Mouse (Mus musculus) CH12.LX (cell line): ENCODE measurements around the gene Mut. TPM values are rescaled to one million over a fixed set of nuclear protein-coding genes. Genes with fewer than 3 reads are reported as not detected.

Experiments
- DNase-seq: peaks from one replicate; pipeline ENCODE4 v3.0.0-alpha.2; 2013; ENCODE audit errors: extremely low read depth
- H3K27ac ChIP-seq: 2 replicates; pipeline ENCODE4 v1.5.1; 2012; ENCODE audit warnings: low read depth, mild to moderate bottlenecking, control low read depth, moderate library complexity; ENCODE audit not compliant: insufficient read depth
- H3K27me3 ChIP-seq: replicated peaks from 2 replicates; pipeline ENCODE3; 2012; ENCODE audit warnings: inconsistent platforms
- H3K36me3 ChIP-seq, 2 experiments: replicated peaks in 1 of 2; 2 replicates each; pipeline versions ENCODE3 to v1.6.1; 2012; ENCODE audit warnings: inconsistent platforms in 1 of 2, low read length in 1 of 2, mild to moderate bottlenecking in 1 of 2, mixed read lengths in 1 of 2, moderate library complexity in 1 of 2; ENCODE audit not compliant: control insufficient read depth in 1 of 2, insufficient read depth in 1 of 2
- H3K4me1 ChIP-seq, 2 experiments: 2 replicates each; pipeline ENCODE4 v1.6.1; 2012; ENCODE audit warnings: inconsistent platforms in 1 of 2, moderate library complexity in 1 of 2; ENCODE audit not compliant: insufficient read depth in 2 of 2, control insufficient read depth in 1 of 2
- H3K4me2 ChIP-seq: 2 replicates; pipeline ENCODE4 v1.6.1; 2012; ENCODE audit warnings: low read depth, mild to moderate bottlenecking, control low read depth; ENCODE audit not compliant: poor library complexity, insufficient read depth, severe bottlenecking
- H3K4me3 ChIP-seq, 3 experiments: fragments of 150-350 bp in 1 of 3; sonication (generic) in 1 of 3; replicated peaks in 1 of 3; 2 replicates each; pipeline versions ENCODE3 to v1.5.1; 2011 to 2012; ENCODE audit warnings: low read depth in 2 of 3, low read length in 2 of 3, mild to moderate bottlenecking in 2 of 3, moderate library complexity in 2 of 3, control low read depth in 1 of 3, improper control_type of control experiment in 1 of 3, inconsistent platforms in 1 of 3, mixed read lengths in 1 of 3; ENCODE audit not compliant: poor library complexity in 1 of 3
- H3K79me2 ChIP-seq: replicated peaks from 2 replicates; pipeline ENCODE4 v1.6.1; 2012; ENCODE audit warnings: mild to moderate bottlenecking, moderate library complexity; ENCODE audit not compliant: control insufficient read depth, poor library complexity, insufficient read depth, severe bottlenecking; ENCODE audit errors: extremely low read depth
- H3K9ac ChIP-seq: 2 replicates; pipeline ENCODE4 v1.6.1; 2012; ENCODE audit warnings: low read depth, mild to moderate bottlenecking, control low read depth, moderate library complexity; ENCODE audit not compliant: insufficient read depth
- H3K9me3 ChIP-seq: replicated peaks from 2 replicates; pipeline ENCODE3; 2012; ENCODE audit warnings: low read length, inconsistent platforms, mixed read lengths
- BHLHE40 ChIP-seq: IDR thresholded peaks from 2 replicates; pipeline ENCODE4 v1.6.1; 2011; ENCODE audit warnings: mild to moderate bottlenecking, low read depth, low read length, improper control_type of control experiment
- E2F4 ChIP-seq: IDR thresholded peaks from 2 replicates; pipeline ENCODE4 v1.6.1; 2011; ENCODE audit warnings: low read depth, low read length, improper control_type of control experiment; ENCODE audit not compliant: insufficient replicate concordance
- ELF1 ChIP-seq: IDR thresholded peaks from 2 replicates; pipeline ENCODE4 v1.6.1; 2014; ENCODE audit warnings: low read depth, mild to moderate bottlenecking, inconsistent platforms, low read length, improper control_type of control experiment
- EP300 ChIP-seq: IDR thresholded peaks from 2 replicates; pipeline ENCODE4 v1.6.1; 2011; ENCODE audit warnings: low read length, improper control_type of control experiment
- GABPA ChIP-seq: IDR thresholded peaks from 2 replicates; pipeline ENCODE4 v1.6.1; 2012; ENCODE audit warnings: low read depth, low read length, improper control_type of control experiment, inconsistent platforms; ENCODE audit not compliant: insufficient replicate concordance
- JUND ChIP-seq: conservative IDR thresholded peaks from 2 replicates; pipeline ENCODE4 v1.6.1; 2011; ENCODE audit warnings: low read depth, low read length, improper control_type of control experiment
- KAT2A ChIP-seq: IDR thresholded peaks from 2 replicates; pipeline ENCODE4 v1.6.1; 2012; ENCODE audit warnings: low read length, improper control_type of control experiment, inconsistent platforms; ENCODE audit not compliant: insufficient replicate concordance
- MAZ ChIP-seq: IDR thresholded peaks from 2 replicates; pipeline ENCODE4 v1.6.1; 2012; ENCODE audit warnings: low read depth, mild to moderate bottlenecking, inconsistent platforms, low read length, improper control_type of control experiment, moderate library complexity
- MYC ChIP-seq: IDR thresholded peaks from 2 replicates; pipeline ENCODE4 v1.6.1; 2011; ENCODE audit warnings: low read depth, mild to moderate bottlenecking, improper control_type of control experiment, low read length
- NRF1 ChIP-seq: IDR thresholded peaks from 2 replicates; pipeline ENCODE4 v1.6.1; 2014; ENCODE audit warnings: low read depth, mild to moderate bottlenecking, inconsistent platforms, low read length, improper control_type of control experiment, moderate library complexity
- PAX5 ChIP-seq: IDR thresholded peaks from 2 replicates; pipeline ENCODE4 v1.6.1; 2012; ENCODE audit warnings: low read length, inconsistent platforms, mixed read lengths
- POLR2A ChIP-seq: IDR thresholded peaks from 2 replicates; pipeline ENCODE4 v1.6.1; 2011; ENCODE audit warnings: low read depth, mild to moderate bottlenecking, improper control_type of control experiment, low read length
- SMC3 ChIP-seq: IDR thresholded peaks from 2 replicates; pipeline ENCODE4 v1.6.1; 2011; ENCODE audit warnings: low read depth, low read length, improper control_type of control experiment
- TCF12 ChIP-seq: IDR thresholded peaks from 2 replicates; pipeline ENCODE4 v1.6.1; 2014; ENCODE audit warnings: low read depth, mild to moderate bottlenecking, inconsistent platforms, low read length, improper control_type of control experiment
- UBTF ChIP-seq: IDR thresholded peaks from 2 replicates; pipeline ENCODE4 v1.6.1; 2012; ENCODE audit warnings: low read depth, mild to moderate bottlenecking, inconsistent platforms, low read length, improper control_type of control experiment, moderate library complexity
- USF1 ChIP-seq: IDR thresholded peaks from 2 replicates; pipeline ENCODE4 v1.6.1; 2014; ENCODE audit warnings: low read depth, mild to moderate bottlenecking, inconsistent platforms, low read length, improper control_type of control experiment
- USF2 ChIP-seq: conservative IDR thresholded peaks from 2 replicates; pipeline ENCODE4 v1.6.1; 2011; ENCODE audit warnings: low read depth, low read length, improper control_type of control experiment
- ZMIZ1 ChIP-seq: IDR thresholded peaks from 2 replicates; pipeline ENCODE4 v1.6.1; 2012; ENCODE audit warnings: low read depth, mild to moderate bottlenecking, inconsistent platforms, low read length, improper control_type of control experiment
- dilution Hi-C: fragments of 300-500 bp; cut with MboI; formaldehyde crosslinking; loops from 2 replicates; pipeline ENCODE4 v1.14.3; 2020; ENCODE audit warnings: low sequenced_read_pairs; ENCODE audit not compliant: extremely low pct_unique_long_range_greater_than_20kb, extremely low pct_ligation_motif_present
- in situ Hi-C: fragments of 300-500 bp; cut with MboI; formaldehyde crosslinking; loops from 3 replicates; pipeline ENCODE4 v1.14.3; 2019; ENCODE audit warnings: low sequenced_read_pairs, low pct_ligation_motif_present, low pct_unique_long_range_greater_than_20kb, mixed read lengths
- polyA plus RNA-seq: library from polyadenylated mRNA; unstranded; fragments of >175 nt; gene quantifications from 2 replicates; pipeline ENCODE4 v1.2.1, GENCODE M21; 2012; ENCODE audit warnings: low read depth; ENCODE audit not compliant: insufficient read length
- total RNA-seq, 2 experiments: library from RNA; depleted of rRNA; stranded (reverse); fragments of 300-350 nt in 1 of 2; fragments of >200 nt in 1 of 2; gene quantifications; 2 replicates each; pipeline ENCODE4 v1.2.3; 2012 to 2014

The Mut gene
- total and polyA plus RNA-seq, 3 experiments = 16.2 to 21.1 (median 19.4) TPM

DNA sequence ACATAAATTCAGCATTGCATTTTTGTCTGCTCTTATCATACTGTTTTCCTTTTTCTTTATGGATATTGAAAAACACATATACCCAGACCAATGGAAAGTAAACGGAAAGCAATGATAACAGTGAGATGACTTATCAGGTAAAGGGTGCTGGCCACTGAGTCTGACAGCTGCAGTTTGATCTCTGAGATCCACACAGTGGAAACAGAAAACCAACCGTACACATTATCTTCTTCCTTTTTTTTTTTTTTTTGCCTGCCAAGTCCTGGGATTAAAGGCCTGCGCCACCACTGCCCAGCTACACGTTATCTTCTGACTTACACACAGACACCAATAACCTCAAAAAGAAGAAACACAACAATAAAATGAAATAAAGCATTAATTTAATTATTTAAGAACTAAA is 31.1 kb upstream of the Mut start:
- H3K4me3 ChIP-seq = no peak overlapping the region
- TF ChIP-seq MAZ (no peak), SMC3 (no peak), ZMIZ1 (no peak), USF2 (no peak), KAT2A (no peak), BHLHE40 (no peak), MYC (no peak), PAX5 (no peak), POLR2A (no peak), NRF1 (no peak), E2F4 (no peak)
- TF ChIP-seq, all 38 proteins: peak for 0
- H3K4me2 ChIP-seq = no peak overlapping the region
- dilution Hi-C loops (no loop called here), in situ Hi-C loops (no loop called here)
- H3K27me3 ChIP-seq = no peaks in the 10 kb centered on the region
- no peak overlapping the region for H3K27ac ChIP-seq
- peaks cover 3% of the 10 kb centered on the region for H3K9me3 ChIP-seq
- H3K9ac ChIP-seq = no peak overlapping the region
- no peaks in the 10 kb centered on the region for H3K79me2 ChIP-seq
- no peaks in the 10 kb centered on the region for H3K4me1 ChIP-seq
- no peaks in the 10 kb centered on the region for H3K36me3 ChIP-seq
- no peak for DNase-seq

DNA sequence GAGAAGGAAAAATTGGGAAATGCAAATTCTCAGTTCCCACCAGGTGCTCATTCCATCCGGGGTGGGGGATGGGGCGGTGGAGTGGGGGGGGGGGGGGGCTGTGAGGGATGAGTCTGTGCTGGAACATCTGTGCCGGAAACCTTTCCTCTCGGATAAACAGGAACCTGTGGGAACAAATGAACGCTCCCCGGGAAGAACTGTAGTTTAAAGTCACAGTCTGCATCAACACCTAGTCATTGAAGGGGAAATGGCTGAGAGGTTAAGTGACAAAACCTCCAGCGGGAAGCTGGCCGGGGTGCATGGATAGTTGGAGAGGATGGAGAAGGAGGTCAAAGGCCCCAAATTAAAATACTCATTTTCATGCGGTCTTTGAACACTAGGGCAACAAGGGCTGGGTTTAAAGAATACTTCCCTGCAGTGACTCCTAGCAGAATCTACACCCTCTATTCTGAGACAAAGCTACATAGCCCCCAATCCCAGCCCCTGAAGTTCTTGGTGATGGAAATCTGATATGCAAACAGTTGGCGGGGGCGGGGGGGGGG is 30.4 kb upstream of the Mut start:
- no peaks in the 10 kb centered on the region for H3K36me3 ChIP-seq
- in situ Hi-C loops (no loop called here), dilution Hi-C loops (no loop called here)
- no peak overlapping the region for H3K4me2 ChIP-seq
- H3K9ac ChIP-seq = no peak overlapping the region
- peaks cover 3% of the 10 kb centered on the region for H3K9me3 ChIP-seq
- H3K4me1 ChIP-seq = no peaks in the 10 kb centered on the region
- no peaks in the 10 kb centered on the region for H3K27me3 ChIP-seq
- H3K4me3 ChIP-seq = no peak overlapping the region
- no peak for TF ChIP-seq USF1
- TF ChIP-seq ELF1 = no peak
- TF ChIP-seq EP300 = no peak
- TF ChIP-seq TCF12 = no peak
- no peak for TF ChIP-seq JUND
- TF ChIP-seq GABPA = no peak
- TF ChIP-seq UBTF = no peak
- TF ChIP-seq E2F4 = no peak
- TF ChIP-seq, all 38 proteins: peak for 0
- DNase-seq = no peak
- no peaks in the 10 kb centered on the region for H3K79me2 ChIP-seq
- no peak overlapping the region for H3K27ac ChIP-seq
